Mouse (Mus musculus) right cerebral cortex, postnatal 10 days (tissue): Measurements from ENCODE around the gene Anks1b.
A peak's percentile ranks its signal among the peaks of the same experiment; 100 is the strongest.

Experiments used
- DNase-seq, 2 experiments: peaks; one replicate each; pipeline ENCODE4 v3.0.0; 2021; ENCODE audit warnings: low spot score in 2 of 2

The Anks1b gene

GRCm38 (mm10) chr10:89946636-89947349 lies 73.5 kb downstream of the Anks1b start:
- no peak for DNase-seq

GRCm38 (mm10) chr10:89974361-89974760 lies 101.1 kb downstream of the Anks1b start:
- DNase-seq, result no peak

GRCm38 (mm10) chr10:89975431-89975841 lies 102.1 kb downstream of the Anks1b start:
- DNase-seq, result peak in 1 of 2 experiments; percentile 37

- peak in 1 of 2 experiments; percentile 36 for DNase-seq
These were observed 103.3 kb downstream of the Anks1b start for GRCm38 (mm10) chr10:89976577-89976976.

GRCm38 (mm10) chr10:89994171-89994570 lies 120.9 kb downstream of the Anks1b start:
- no peak for DNase-seq

GRCm38 (mm10) chr10:89995621-89996428 lies 122.5 kb downstream of the Anks1b start:
- DNase-seq, result no peak

GRCm38 (mm10) chr10:90003980-90004729 lies 130.8 kb downstream of the Anks1b start:
- DNase-seq, result no peak

- DNase-seq, result no peak
These were observed 131.6 kb downstream of the Anks1b start for GRCm38 (mm10) chr10:90004882-90005281.

- no peak for DNase-seq
These were observed 159.7 kb downstream of the Anks1b start for GRCm38 (mm10) chr10:90033037-90033436.

GRCm38 (mm10) chr10:90043287-90043686 lies 170.0 kb downstream of the Anks1b start:
- no peak for DNase-seq

- peak; percentile 54 to 55 for DNase-seq
These were observed 170.5 kb downstream of the Anks1b start for GRCm38 (mm10) chr10:90043773-90044172.

- DNase-seq, result no peak
These were observed 170.9 kb downstream of the Anks1b start for GRCm38 (mm10) chr10:90044229-90044628.

GRCm38 (mm10) chr10:90068651-90069050 lies 195.3 kb downstream of the Anks1b start:
- no peak for DNase-seq

- DNase-seq, result no peak
These were observed 204.6 kb downstream of the Anks1b start for GRCm38 (mm10) chr10:90077930-90078329.

GRCm38 (mm10) chr10:90081151-90081550 lies 207.8 kb downstream of the Anks1b start:
- no peak for DNase-seq

- no peak for DNase-seq
These were observed 208.3 kb downstream of the Anks1b start for GRCm38 (mm10) chr10:90081630-90082029.

GRCm38 (mm10) chr10:90093877-90094276 lies 220.6 kb downstream of the Anks1b start:
- DNase-seq, result no peak

GRCm38 (mm10) chr10:90112662-90113061 lies 239.4 kb downstream of the Anks1b start:
- DNase-seq, result no peak

- no peak for DNase-seq
These were observed 243.6 kb downstream of the Anks1b start for GRCm38 (mm10) chr10:90116867-90117266.

GRCm38 (mm10) chr10:90117836-90118235 lies 244.5 kb downstream of the Anks1b start:
- no peak for DNase-seq

- DNase-seq, result no peak
These were observed 264.2 kb downstream of the Anks1b start for GRCm38 (mm10) chr10:90137538-90137937.

GRCm38 (mm10) chr10:90140947-90141346 lies 267.6 kb downstream of the Anks1b start:
- DNase-seq, result no peak
